Mouse (Mus musculus) left cerebral cortex, postnatal 14 days (tissue): ENCODE measurements around the gene Bysl. TPM values are rescaled to one million over a fixed set of nuclear protein-coding genes. Genes with fewer than 3 reads are reported as not detected.
"Not testable (repeated sequence)": the region's sequence is repeated elsewhere in the genome, so short reads cannot be mapped to it uniquely, and the experiment has no call there.

ENCODE experiments used
- DNase-seq, 2 experiments: peaks; one replicate each; pipeline ENCODE4 v3.0.0; 2021 to 2022; ENCODE audit warnings: low spot score in 2 of 2, mixed read lengths in 1 of 2
- intact Hi-C: fragments of 180-260 bp; cut with DNase I; formaldehyde crosslinking; loops from one replicate; pipeline ENCODE4 v1.15.1; 2025
- long read RNA-seq, 2 experiments: library from polyadenylated mRNA; stranded (forward); transcript quantifications; one replicate each; pipeline ENCODE4 v2.0.0; 2021
- total RNA-seq, 2 experiments: library from RNA; stranded (reverse); gene quantifications; 2 replicates each; pipeline ENCODE4 v1.2.3; 2021

The Bysl gene
- 10 to 100 TPM; 21.0 to 21.1 TPM for total RNA-seq
- long read RNA-seq, experiment 1, transcript Bysl-201 (7 exons, 3,854 nt) = major isoform, 46 of 50 reads
- long read RNA-seq, experiment 1, partial matches to known transcripts = 3 of 50 reads
- long read RNA-seq, experiment 1, other reads (novel, unspliced or antisense) = 1 of 50 reads
- long read RNA-seq, experiment 2, transcript Bysl-201 (7 exons, 3,854 nt) = major isoform, 47 of 49 reads
- long read RNA-seq, experiment 2, partial matches to known transcripts = 1 of 49 reads
- long read RNA-seq, experiment 2, other reads (novel, unspliced or antisense) = 1 of 49 reads

GRCm38 (mm10) chr17:47610849-47611660, at the start of gene Bysl, which contains the start of the genes Med20 and Gm20517:
Bysl (minus strand) TSS chr17:47611492.
Med20 (plus strand) TSS chr17:47611582.
Gm20517 (plus strand) TSS chr17:47611589.
- intact Hi-C loops = loop anchor here (5.0 kb wide), 1 partner anchor 71 kb away; no protein-coding TSS in a partner anchor
- DNase-seq = peak; percentile 97 to 98

GRCm38 (mm10) chr17:47658741-47659243, 47.5 kb upstream of the Bysl start:
- no peak for DNase-seq

GRCm38 (mm10) chr17:47657901-47658300, 46.6 kb upstream of the Bysl start:
- intact Hi-C loops = no loop called here
- no peak for DNase-seq

More at GRCm38 (mm10) chr17:47658741-47659243, 47.5 kb upstream of the Bysl start:
- intact Hi-C loops = no loop called here

GRCm38 (mm10) chr17:47655697-47656096, 44.4 kb upstream of the Bysl start:
- intact Hi-C loops = no loop called here
- no peak for DNase-seq

GRCm38 (mm10) chr17:47654346-47654745, 43.1 kb upstream of the Bysl start:
- intact Hi-C loops, DNase-seq: not testable (repeated sequence)

- no peak for DNase-seq
- intact Hi-C loops = no loop called here
These were observed 40.7 kb upstream of the Bysl start for GRCm38 (mm10) chr17:47651953-47652352.

GRCm38 (mm10) chr17:47648966-47649365, 37.7 kb upstream of the Bysl start:
- DNase-seq = no peak

GRCm38 (mm10) chr17:47646683-47647082, 35.4 kb upstream of the Bysl start:
- peak; percentile 63 to 84 for DNase-seq
- intact Hi-C loops = no loop called here

More at GRCm38 (mm10) chr17:47648966-47649365, 37.7 kb upstream of the Bysl start:
- intact Hi-C loops = no loop called here

- intact Hi-C loops = loop anchor here (5.0 kb wide), 1 partner anchor 34 kb away; no protein-coding TSS in a partner anchor
- no peak for DNase-seq
These were observed 31.7 kb upstream of the Bysl start for GRCm38 (mm10) chr17:47642992-47643391.

GRCm38 (mm10) chr17:47633999-47634770, 22.9 kb upstream of the Bysl start:
- DNase-seq = no peak
- intact Hi-C loops = loop anchor here (5.0 kb wide), 1 partner anchor 33 kb away; no protein-coding TSS in a partner anchor

- no peak for DNase-seq
- intact Hi-C loops = loop anchor here (5.0 kb wide), 1 partner anchor 35 kb away; no protein-coding TSS in a partner anchor
These were observed 21.0 kb upstream of the Bysl start for GRCm38 (mm10) chr17:47632181-47632840.

GRCm38 (mm10) chr17:47630678-47631065, 19.4 kb upstream of the Bysl start, which contains the start of gene Usp49:
Usp49 (plus strand) TSS chr17:47630690.
- intact Hi-C loops = loop anchor here (5.0 kb wide), 1 partner anchor 37 kb away; no protein-coding TSS in a partner anchor
- no peak for DNase-seq

GRCm38 (mm10) chr17:47629717-47630677, 18.7 kb upstream of the Bysl start:
- peak in 1 of 2 experiments; percentile 39 for DNase-seq
- intact Hi-C loops = loop anchor here (5.0 kb wide), 2 partner anchors 37 to 47 kb away; no protein-coding TSS in a partner anchor

- peak; percentile 94 to 96 for DNase-seq
- intact Hi-C loops = loop anchor here (5.0 kb wide), 1 partner anchor 48 kb away; no protein-coding TSS in a partner anchor
These were observed 17.8 kb upstream of the Bysl start for GRCm38 (mm10) chr17:47628851-47629676.

- intact Hi-C loops = loop anchor here (5.0 kb wide), 1 partner anchor 50 kb away; no protein-coding TSS in a partner anchor
- no peak for DNase-seq
These were observed 16.5 kb upstream of the Bysl start for GRCm38 (mm10) chr17:47627791-47628190.

- no peak for DNase-seq
- intact Hi-C loops = loop anchor here (5.0 kb wide), 1 partner anchor 51 kb away; no protein-coding TSS in a partner anchor
These were observed 14.7 kb upstream of the Bysl start for GRCm38 (mm10) chr17:47626031-47626430.
